Mouse (Mus musculus): Measurements from ENCODE around the gene Dennd2a. TPM values are rescaled to one million over a fixed set of nuclear protein-coding genes. Genes with fewer than 3 reads are reported as not detected.
"Not testable (repeated sequence)": the region's sequence is repeated elsewhere in the genome, so short reads cannot be mapped to it uniquely, and the experiment has no call there.

The Dennd2a gene
- polyA plus RNA-seq, 1 experiment from 2014 or later, result 18.9 TPM

GRCm38 (mm10) chr6:39420867-39421266 lies 136.8 kb downstream of the Dennd2a start:
- Histone ChIP-seq H3K4me1 (replicated peaks; ENCODE audit: control insufficient read depth, insufficient read depth, low read length) (peaks cover 5% of the 10 kb centered on the region; the same call in 1 of the 2 replicates), H3K9me3 (ENCODE audit: control insufficient read depth, low read length) (no peaks in the 10 kb centered on the region), H3K27me3 (replicated peaks; ENCODE audit: control insufficient read depth, insufficient read depth, low read length) (peaks cover 27% of the 10 kb centered on the region; the same call in 1 of the 2 replicates), H3K27ac (ENCODE audit: low read depth) (no peak overlapping the region), H3K4me2 (ENCODE audit: low read length) (no peak overlapping the region; the same call in 1 of the 2 replicates), H3K36me3 (ENCODE audit: control insufficient read depth, insufficient read depth, low read length) (no peaks in the 10 kb centered on the region), H3K9ac (ENCODE audit: low read length) (no peak overlapping the region), H3K4me3 (ENCODE audit: low read depth, low read length) (no peak overlapping the region)
- DNase-seq (ENCODE audit: low spot score) (no peak), ATAC-seq (replicated peaks; ENCODE audit: low FRiP score, low TSS enrichment, low read depth) (no peak)
- 37% methylated on average over 4 of the region's 4 CpGs for WGBS

- peaks cover 27% of the 10 kb centered on the region; the same call in 1 of the 2 replicates for H3K27me3 ChIP-seq (replicated peaks; ENCODE audit: control insufficient read depth, insufficient read depth, low read length)
- no peaks in the 10 kb centered on the region for H3K36me3 ChIP-seq (ENCODE audit: control insufficient read depth, insufficient read depth, low read length)
- no peaks in the 10 kb centered on the region for H3K9me3 ChIP-seq (ENCODE audit: control insufficient read depth, low read length)
- ATAC-seq (replicated peaks; ENCODE audit: low FRiP score, low TSS enrichment, low read depth) (peak; percentile 96), DNase-seq (ENCODE audit: low spot score) (peak; percentile 92)
- H3K4me2 ChIP-seq (ENCODE audit: low read length), result peak within 1 kb of the TSS; percentile 62
- peaks cover 5% of the 10 kb centered on the region; the same call in 1 of the 2 replicates for H3K4me1 ChIP-seq (replicated peaks; ENCODE audit: control insufficient read depth, insufficient read depth, low read length)
- peak within 1 kb of the TSS; percentile 96 for H3K4me3 ChIP-seq (ENCODE audit: low read depth, low read length)
- H3K9ac ChIP-seq (ENCODE audit: low read length), result peak within 1 kb of the TSS; percentile 66
- H3K27ac ChIP-seq (ENCODE audit: low read depth), result peak within 1 kb of the TSS; percentile 79
- WGBS, result under 1% methylated on average over 74 of the region's 82 CpGs
Observed at GRCm38 (mm10) chr6:39419851-39420721, 137.6 kb downstream of the Dennd2a start, which contains the start of gene Mkrn1. Gene Mkrn1 (minus strand): TSS chr6:39420462.

GRCm38 (mm10) chr6:39419386-39419850 lies 138.2 kb downstream of the Dennd2a start:
- 1% methylated on average over 42 of the region's 43 CpGs for WGBS
- ATAC-seq (replicated peaks; ENCODE audit: low FRiP score, low TSS enrichment, low read depth), result no peak

GRCm38 (mm10) chr6:39416654-39417053 lies 141.0 kb downstream of the Dennd2a start:
- not testable (repeated sequence) for H3K4me2 ChIP-seq (ENCODE audit: low read length); H3K4me3 ChIP-seq (ENCODE audit: low read depth, low read length); DNase-seq (ENCODE audit: low spot score); H3K4me1 ChIP-seq (replicated peaks; ENCODE audit: control insufficient read depth, insufficient read depth, low read length); H3K9me3 ChIP-seq (ENCODE audit: control insufficient read depth, low read length); H3K27ac ChIP-seq (ENCODE audit: low read depth); H3K36me3 ChIP-seq (ENCODE audit: control insufficient read depth, insufficient read depth, low read length); ATAC-seq (replicated peaks; ENCODE audit: low FRiP score, low TSS enrichment, low read depth); H3K9ac ChIP-seq (ENCODE audit: low read length)
- peaks cover 27% of the 10 kb centered on the region; the same call in 1 of the 2 replicates for H3K27me3 ChIP-seq (replicated peaks; ENCODE audit: control insufficient read depth, insufficient read depth, low read length)

More at GRCm38 (mm10) chr6:39419386-39419850, 138.2 kb downstream of the Dennd2a start:
- Histone ChIP-seq H3K9ac (ENCODE audit: low read length) (peak overlapping the region; percentile 66), H3K4me2 (ENCODE audit: low read length) (peak overlapping the region; percentile 62), H3K27ac (ENCODE audit: low read depth) (peak overlapping the region; percentile 79), H3K4me1 (replicated peaks; ENCODE audit: control insufficient read depth, insufficient read depth, low read length) (peaks cover 5% of the 10 kb centered on the region; the same call in 1 of the 2 replicates), H3K27me3 (replicated peaks; ENCODE audit: control insufficient read depth, insufficient read depth, low read length) (peaks cover 27% of the 10 kb centered on the region; the same call in 1 of the 2 replicates), H3K9me3 (ENCODE audit: control insufficient read depth, low read length) (no peaks in the 10 kb centered on the region), H3K4me3 (ENCODE audit: low read depth, low read length) (peak overlapping the region; percentile 96), H3K36me3 (ENCODE audit: control insufficient read depth, insufficient read depth, low read length) (no peaks in the 10 kb centered on the region)
- DNase-seq (ENCODE audit: low spot score), result no peak

GRCm38 (mm10) chr6:39415762-39416161 lies 141.9 kb downstream of the Dennd2a start:
- peaks cover 5% of the 10 kb centered on the region; the same call in 1 of the 2 replicates for H3K4me1 ChIP-seq (replicated peaks; ENCODE audit: control insufficient read depth, insufficient read depth, low read length)
- H3K27ac ChIP-seq (ENCODE audit: low read depth), result no peak overlapping the region
- peaks cover 21% of the 10 kb centered on the region; the same call in 1 of the 2 replicates for H3K27me3 ChIP-seq (replicated peaks; ENCODE audit: control insufficient read depth, insufficient read depth, low read length)
- H3K36me3 ChIP-seq (ENCODE audit: control insufficient read depth, insufficient read depth, low read length), result no peaks in the 10 kb centered on the region
- DNase-seq (ENCODE audit: low spot score), result peak; percentile 75
- no peak overlapping the region for H3K4me3 ChIP-seq (ENCODE audit: low read depth, low read length)
- H3K4me2 ChIP-seq (ENCODE audit: low read length), result no peak overlapping the region
- WGBS, result 55% methylated on average over 3 of the region's 5 CpGs
- H3K9me3 ChIP-seq (ENCODE audit: control insufficient read depth, low read length), result no peaks in the 10 kb centered on the region
- no peak overlapping the region for H3K9ac ChIP-seq (ENCODE audit: low read length)
- ATAC-seq (replicated peaks; ENCODE audit: low FRiP score, low TSS enrichment, low read depth), result no peak

- Histone ChIP-seq H3K4me1 (replicated peaks; ENCODE audit: control insufficient read depth, insufficient read depth, low read length) (peaks cover 4% of the 10 kb centered on the region; the same call in 1 of the 2 replicates), H3K9ac (ENCODE audit: low read length) (no peak overlapping the region), H3K9me3 (ENCODE audit: control insufficient read depth, low read length) (no peaks in the 10 kb centered on the region), H3K27ac (ENCODE audit: low read depth) (no peak overlapping the region), H3K27me3 (replicated peaks; ENCODE audit: control insufficient read depth, insufficient read depth, low read length) (peaks cover 16% of the 10 kb centered on the region; the same call in 1 of the 2 replicates), H3K36me3 (ENCODE audit: control insufficient read depth, insufficient read depth, low read length) (no peaks in the 10 kb centered on the region), H3K4me2 (ENCODE audit: low read length) (no peak overlapping the region), H3K4me3 (ENCODE audit: low read depth, low read length) (no peak overlapping the region)
- WGBS, result 89% methylated on average over 1 of the region's 1 CpGs
- DNase-seq (ENCODE audit: low spot score), result no peak
- ATAC-seq (replicated peaks; ENCODE audit: low FRiP score, low TSS enrichment, low read depth), result no peak
Observed at GRCm38 (mm10) chr6:39414106-39414505, 143.6 kb downstream of the Dennd2a start.

Other genes starting within 250 kb of the Dennd2a start
- 37.9 and 40.2 TPM in 2 replicates for gene Slc37a3, start 180.2 kb downstream of the Dennd2a start, polyA plus RNA-seq (2014; fragmentation: Nextera tagmentation; extraction: Ambion mirVana)
- gene Rab19, start 176.7 kb downstream of the Dennd2a start, polyA plus RNA-seq (2014; fragmentation: Nextera tagmentation; extraction: Ambion mirVana), result 4.0 and 5.9 TPM in 2 replicates
- gene Mkrn1, start 137.4 kb downstream of the Dennd2a start, polyA plus RNA-seq (2014; fragmentation: Nextera tagmentation; extraction: Ambion mirVana), result 55.0 and 57.7 TPM in 2 replicates
- 25.0 and 31.6 TPM in 2 replicates for gene Adck2, start 16.0 kb upstream of the Dennd2a start, polyA plus RNA-seq (2014; fragmentation: Nextera tagmentation; extraction: Ambion mirVana)
- gene Gm42420, start 27.9 kb upstream of the Dennd2a start, polyA plus RNA-seq (2014; fragmentation: Nextera tagmentation; extraction: Ambion mirVana), result 0.97 TPM in 1 of 2 replicates, not detected in the other
- 394 and 416 TPM in 2 replicates for gene Ndufb2, start 34.7 kb upstream of the Dennd2a start, polyA plus RNA-seq (2014; fragmentation: Nextera tagmentation; extraction: Ambion mirVana)
- 14.7 and 16.1 TPM in 2 replicates for gene Braf, start 167.6 kb upstream of the Dennd2a start, polyA plus RNA-seq (2014; fragmentation: Nextera tagmentation; extraction: Ambion mirVana)